Mouse (Mus musculus) kidney, postnatal 0 days (tissue): ENCODE results near the gene Ptpn1. TPM values are rescaled to one million over a fixed set of nuclear protein-coding genes. Genes with fewer than 3 reads are reported as not detected.

Source experiments
- ATAC-seq: fragments of 200-750 bp; cut with Nextera tagmentation; replicated peaks from 2 replicates; pipeline ENCODE4 v1.8.0; 2017; ENCODE audit warnings: low read depth, moderate number of reproducible peaks, moderate TSS enrichment, moderate library complexity; ENCODE audit not compliant: low FRiP score
- DNase-seq: peaks from one replicate; pipeline ENCODE4 v3.0.0-alpha.2; 2016; ENCODE audit warnings: low spot score
- H3K27ac ChIP-seq: fragments of 300-500 bp; sonication (generic); 2 replicates; pipeline ENCODE4 v1.5.1; 2014; ENCODE audit warnings: mild to moderate bottlenecking
- H3K27me3 ChIP-seq: fragments of 300-500 bp; sonication (generic); 2 replicates; pipeline ENCODE4 v1.6.1; 2014; ENCODE audit warnings: low read length, mixed read lengths; ENCODE audit not compliant: insufficient read depth
- H3K36me3 ChIP-seq: fragments of 300-500 bp; sonication (generic); 2 replicates; pipeline ENCODE4 v1.6.1; 2014; ENCODE audit warnings: low read length, mixed read lengths; ENCODE audit not compliant: insufficient read depth
- H3K4me1 ChIP-seq: fragments of 300-500 bp; sonication (generic); replicated peaks from 2 replicates; pipeline ENCODE4 v1.6.1; 2014; ENCODE audit warnings: antibody characterized with exemption, low read length, mixed read lengths; ENCODE audit not compliant: insufficient read depth
- H3K4me2 ChIP-seq: fragments of 300-500 bp; sonication (generic); 2 replicates; pipeline ENCODE4 v1.6.1; 2014; ENCODE audit warnings: mild to moderate bottlenecking, low read length, moderate library complexity, mixed read lengths
- H3K4me3 ChIP-seq: fragments of 300-500 bp; sonication (generic); replicated peaks from 2 replicates; pipeline ENCODE4 v1.5.1; 2014; ENCODE audit warnings: low read depth, low read length
- H3K9ac ChIP-seq: fragments of 300-500 bp; sonication (generic); 2 replicates; pipeline ENCODE4 v1.6.1; 2014; ENCODE audit warnings: low read depth, low read length
- H3K9me3 ChIP-seq: fragments of 300-500 bp; sonication (generic); replicated peaks from 2 replicates; pipeline ENCODE4 v1.6.1; 2016; ENCODE audit warnings: low read length, inconsistent platforms, mixed read lengths
- CTCF ChIP-seq: IDR thresholded peaks from 2 replicates; pipeline ENCODE4 v1.5.1; 2016; ENCODE audit warnings: antibody characterized with exemption, low read depth, mild to moderate bottlenecking, moderate library complexity
- WGBS: fragments of 180-500 bp; shearing (Covaris S2); extraction: QIAGEN DNeasy Blood & Tissue Kit; methylation state at CpG from one replicate; pipeline ENCODE4 v1.1.7; 2014; 5-methylcytosine and 5-hydroxymethylcytosine counted together
- polyA plus RNA-seq: library from polyadenylated mRNA; unstranded; fragments of >200 nt; fragmentation: Nextera tagmentation; extraction: Ambion mirVana; gene quantifications from 2 replicates; pipeline ENCODE4 v1.2.1, GENCODE M21; 2015

Gene Ptpn1
- polyA plus RNA-seq, 1 experiment from 2014 or later: 54.2 TPM

DNA sequence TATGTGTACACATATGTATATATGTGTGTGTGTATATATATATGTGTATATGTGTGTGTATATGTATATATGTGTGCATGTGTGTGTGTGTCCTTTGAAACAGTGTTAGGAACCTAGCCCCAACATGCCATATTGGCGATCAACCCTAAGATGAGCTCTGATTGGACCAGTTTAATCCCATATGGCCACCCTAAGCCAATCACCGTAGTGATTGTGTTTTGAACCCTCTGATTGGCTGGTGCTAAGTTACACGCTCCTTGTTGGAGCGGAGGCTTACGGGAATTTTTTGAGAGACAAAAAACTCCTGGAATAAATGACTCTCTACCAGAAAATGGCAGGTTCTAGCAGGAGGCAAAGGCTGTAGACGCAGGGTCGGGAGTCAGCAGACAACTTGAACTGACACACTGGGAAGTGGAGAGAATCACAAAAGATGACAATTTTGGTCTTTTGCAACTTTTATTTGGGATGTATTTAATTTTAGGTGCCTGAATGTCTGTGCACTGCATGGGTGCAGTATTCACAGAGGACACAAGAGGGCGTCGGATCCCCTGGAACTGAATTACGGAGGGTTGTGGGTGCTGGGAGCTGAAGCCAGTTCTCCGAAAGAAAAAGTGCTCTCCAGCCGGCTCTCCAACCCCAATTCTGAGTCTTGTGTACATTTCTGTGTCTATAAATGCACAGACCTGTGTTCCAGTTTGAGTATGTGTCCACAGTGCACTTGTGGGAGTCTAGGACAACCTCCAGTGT is 27.1 kb upstream of the Ptpn1 start:
- H3K27me3 ChIP-seq: no peaks in the 10 kb centered on the region
- no peak overlapping the region for H3K4me2 ChIP-seq
- H3K9me3 ChIP-seq: no peaks in the 10 kb centered on the region
- 87% methylated on average over 12 of the region's 12 CpGs for WGBS
- no peak overlapping the region for H3K4me3 ChIP-seq
- ATAC-seq: no peak
- H3K36me3 ChIP-seq: no peaks in the 10 kb centered on the region
- H3K27ac ChIP-seq: no peak overlapping the region
- H3K9ac ChIP-seq: no peak overlapping the region
- DNase-seq: no peak
- H3K4me1 ChIP-seq: no peaks in the 10 kb centered on the region
- 0 out of 2 replicates have a peak, but pooled peaks have one; percentile 19 for TF ChIP-seq CTCF

DNA sequence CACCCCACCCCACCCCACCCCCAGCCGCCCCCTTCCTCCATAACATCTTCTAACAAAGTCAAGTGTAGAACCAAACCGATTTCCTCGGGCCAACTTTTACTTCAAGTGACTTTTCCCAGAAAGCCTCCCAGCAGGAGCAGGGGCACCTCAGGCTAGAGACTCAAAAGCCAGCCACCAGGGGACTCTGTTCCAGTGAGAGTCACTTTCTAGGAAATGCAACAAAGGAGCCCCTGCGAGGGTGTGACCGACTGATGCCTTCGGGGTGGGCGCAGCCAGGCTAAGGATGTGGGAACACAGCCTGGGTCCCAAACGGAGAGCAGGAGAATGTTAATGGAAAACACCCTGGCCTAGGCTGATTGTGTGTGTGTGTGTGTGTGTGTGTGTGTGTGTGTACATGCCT is 26.3 kb upstream of the Ptpn1 start:
- Histone ChIP-seq H3K27ac (no peak overlapping the region), H3K9me3 (no peaks in the 10 kb centered on the region), H3K9ac (no peak overlapping the region), H3K27me3 (no peaks in the 10 kb centered on the region), H3K36me3 (no peaks in the 10 kb centered on the region), H3K4me3 (no peak overlapping the region), H3K4me2 (no peak overlapping the region), H3K4me1 (no peaks in the 10 kb centered on the region)
- peak; percentile 46 for TF ChIP-seq CTCF
- 61% methylated on average over 8 of the region's 8 CpGs for WGBS
- no peak for ATAC-seq
- no peak for DNase-seq

DNA sequence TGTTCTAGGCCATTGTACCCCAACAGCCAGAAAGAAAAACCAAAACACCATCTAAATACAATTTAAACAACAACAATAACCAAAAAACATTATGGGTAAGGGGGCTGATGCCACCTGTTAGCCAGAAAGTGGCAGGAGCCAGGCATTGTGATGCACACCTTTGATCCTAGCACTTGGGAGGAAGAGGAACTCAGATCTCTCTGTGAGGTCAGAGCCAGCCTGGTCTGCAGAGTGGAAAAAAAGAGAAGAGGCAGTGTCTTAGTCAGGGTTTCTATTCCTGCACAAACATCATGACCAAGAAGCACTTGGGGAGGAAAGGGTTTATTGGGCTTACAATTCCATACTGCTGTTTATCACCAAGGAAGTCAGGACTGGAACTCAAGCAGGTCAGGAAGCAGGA is 25.1 kb upstream of the Ptpn1 start:
- Histone ChIP-seq H3K9ac (no peak overlapping the region), H3K27ac (no peak overlapping the region), H3K9me3 (no peaks in the 10 kb centered on the region), H3K36me3 (no peaks in the 10 kb centered on the region), H3K4me2 (no peak overlapping the region), H3K4me3 (no peak overlapping the region), H3K27me3 (no peaks in the 10 kb centered on the region), H3K4me1 (no peaks in the 10 kb centered on the region)
- DNase-seq (no peak), ATAC-seq (no peak)
- no peak for TF ChIP-seq CTCF

DNA sequence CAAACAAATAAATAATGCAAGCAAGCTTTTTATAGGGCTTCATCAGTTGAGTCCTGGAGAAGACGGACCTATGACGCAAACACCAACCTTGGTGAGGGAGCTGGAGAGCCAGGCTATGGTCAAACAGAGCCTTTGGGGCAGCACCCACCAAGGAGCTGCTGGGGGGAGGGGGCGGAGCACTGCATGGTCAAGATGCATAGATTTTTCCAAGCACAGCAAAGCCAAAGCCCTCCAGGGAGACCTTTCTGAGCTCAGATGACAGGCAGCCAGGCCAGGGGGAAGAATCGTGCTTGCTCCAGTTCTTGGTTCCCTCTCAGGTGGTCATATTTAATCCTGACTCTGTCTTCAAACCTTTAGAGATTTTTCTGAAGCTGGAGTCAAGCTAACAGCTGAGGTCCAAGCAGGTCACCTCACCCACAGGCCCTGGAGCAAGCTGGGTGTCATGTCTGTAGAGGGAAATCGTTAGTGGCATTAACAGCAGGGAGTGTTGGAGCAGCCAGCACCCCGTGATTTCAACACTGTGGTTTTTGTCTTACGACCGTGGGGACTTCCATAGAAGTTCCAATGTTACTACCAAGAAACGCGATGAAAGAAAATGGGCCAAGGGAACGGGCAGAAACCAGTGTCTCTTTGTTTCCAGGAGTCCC is 22.2 kb upstream of the Ptpn1 start:
- Histone ChIP-seq H3K36me3 (no peaks in the 10 kb centered on the region), H3K27ac (no peak overlapping the region), H3K4me2 (no peak overlapping the region), H3K9ac (no peak overlapping the region), H3K4me1 (no peaks in the 10 kb centered on the region), H3K27me3 (no peaks in the 10 kb centered on the region), H3K4me3 (no peak overlapping the region), H3K9me3 (no peaks in the 10 kb centered on the region)
- DNase-seq (no peak), ATAC-seq (no peak)
- 78% methylated on average over 11 of the region's 11 CpGs for WGBS
- no peak for TF ChIP-seq CTCF

DNA sequence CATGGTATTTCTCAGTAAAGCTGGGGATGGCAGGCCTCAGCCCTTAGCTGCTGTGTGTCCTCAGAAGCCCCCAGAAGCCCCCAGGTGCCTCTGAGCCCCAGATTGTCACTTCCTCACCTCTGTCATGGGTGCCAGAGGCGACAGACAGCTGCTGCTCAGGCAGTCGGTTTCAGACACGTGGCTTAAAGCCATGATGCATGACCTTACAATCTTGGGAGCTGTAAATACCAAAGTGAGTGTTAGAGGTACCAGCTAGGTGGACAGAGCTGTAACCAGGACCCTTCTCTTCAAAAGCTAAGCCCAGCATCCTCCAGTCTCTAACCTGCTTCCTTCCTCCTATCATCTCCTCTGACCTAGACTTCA is 21.7 kb upstream of the Ptpn1 start:
- Histone ChIP-seq H3K9me3 (no peaks in the 10 kb centered on the region), H3K4me3 (no peak overlapping the region), H3K27me3 (no peaks in the 10 kb centered on the region), H3K27ac (no peak overlapping the region), H3K4me2 (no peak overlapping the region), H3K36me3 (no peaks in the 10 kb centered on the region), H3K9ac (no peak overlapping the region), H3K4me1 (no peaks in the 10 kb centered on the region)
- ATAC-seq (no peak), DNase-seq (no peak)
- no peak for TF ChIP-seq CTCF
- WGBS: 23% methylated on average over 3 of the region's 3 CpGs

DNA sequence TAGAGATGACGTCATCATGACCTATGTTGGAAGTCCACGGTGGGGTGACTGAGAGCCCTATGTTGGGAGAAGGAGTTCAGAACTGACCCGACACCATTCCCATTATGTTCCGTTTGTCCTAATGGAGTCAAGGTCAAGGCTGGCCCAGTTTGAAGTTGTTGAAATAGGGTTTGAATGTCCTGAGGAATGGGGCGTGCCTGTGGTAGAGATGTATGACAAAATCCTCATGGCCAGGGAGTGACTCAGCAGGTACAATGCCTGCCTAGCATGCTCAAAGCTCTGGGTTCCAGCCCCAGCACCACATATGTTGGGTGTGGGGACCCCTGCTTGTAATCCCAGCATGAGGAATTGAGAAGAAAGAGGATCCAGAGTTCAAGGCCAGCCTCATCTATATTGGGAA is 20.3 kb upstream of the Ptpn1 start:
- H3K9ac ChIP-seq: no peak overlapping the region
- no peak overlapping the region for H3K27ac ChIP-seq
- WGBS: 88% methylated on average over 5 of the region's 5 CpGs
- H3K27me3 ChIP-seq: no peaks in the 10 kb centered on the region
- ATAC-seq: no peak
- no peak for DNase-seq
- H3K4me3 ChIP-seq: no peak overlapping the region
- H3K4me2 ChIP-seq: no peak overlapping the region
- no peaks in the 10 kb centered on the region for H3K9me3 ChIP-seq
- no peaks in the 10 kb centered on the region for H3K4me1 ChIP-seq
- no peak for TF ChIP-seq CTCF
- H3K36me3 ChIP-seq: no peaks in the 10 kb centered on the region
